Mouse (Mus musculus): ENCODE measurements around the gene Ccdc63. TPM values are rescaled to one million over a fixed set of nuclear protein-coding genes. Genes with fewer than 3 reads are reported as not detected.
A peak's percentile ranks its signal among the peaks of the same experiment; 100 is the strongest.

The Ccdc63 gene
- total RNA-seq, 1 experiment from 2014 or later = 0.48 TPM

GRCm38 (mm10) chr5:122063204-122063933, 77.3 kb downstream of the Ccdc63 start:
- no peak for ATAC-seq (replicated peaks; ENCODE audit: insufficient number of reproducible peaks, low FRiP score, low TSS enrichment, poor library complexity, severe bottlenecking)

- no peak for ATAC-seq (replicated peaks; ENCODE audit: insufficient number of reproducible peaks, low FRiP score, low TSS enrichment, poor library complexity, severe bottlenecking)
These were observed 78.1 kb downstream of the Ccdc63 start for GRCm38 (mm10) chr5:122062479-122062878.

- ATAC-seq (replicated peaks; ENCODE audit: insufficient number of reproducible peaks, low FRiP score, low TSS enrichment, poor library complexity, severe bottlenecking) = no peak
These were observed 79.8 kb downstream of the Ccdc63 start for GRCm38 (mm10) chr5:122060767-122061333.

- ATAC-seq (replicated peaks; ENCODE audit: insufficient number of reproducible peaks, low FRiP score, low TSS enrichment, poor library complexity, severe bottlenecking) = 0 out of 2 replicates have a peak, but pooled peaks have one; percentile 44
These were observed 81.3 kb downstream of the Ccdc63 start for GRCm38 (mm10) chr5:122059060-122060017.

Other genes starting within 250 kb of the Ccdc63 start
- gene Cux2, start 90.7 kb downstream of the Ccdc63 start, total RNA-seq (2017) = not detected in 3 replicates
- not detected in 3 replicates for gene Myl2, start 39.9 kb downstream of the Ccdc63 start, total RNA-seq (2017)
- gene Ppp1cc, start 17.5 kb upstream of the Ccdc63 start, total RNA-seq (2017) = 150 to 191 TPM (median 177 TPM) in 3 replicates
- 25.7 to 39.4 TPM (median 30.3 TPM) in 3 replicates for gene Hvcn1, start 66.0 kb upstream of the Ccdc63 start, total RNA-seq (2017)
- gene Tctn1, start 123.6 kb upstream of the Ccdc63 start, total RNA-seq (2017) = 1.1 to 4.4 TPM (median 2.0 TPM) in 3 replicates
- 33.3 to 37.2 TPM (median 36.9 TPM) in 3 replicates for gene Pptc7, start 143.5 kb upstream of the Ccdc63 start, total RNA-seq (2017)
- 3.9 to 8.9 TPM (median 7.4 TPM) in 3 replicates for gene Rad9b, start 213.4 kb upstream of the Ccdc63 start, total RNA-seq (2017)
- 63.4 to 67.5 TPM (median 67.5 TPM) in 3 replicates for gene Vps29, start 213.5 kb upstream of the Ccdc63 start, total RNA-seq (2017)
- gene Gpn3, start 231.1 kb upstream of the Ccdc63 start, total RNA-seq (2017) = 42.8 to 46.5 TPM (median 45.0 TPM) in 3 replicates
- 2.2 to 7.9 TPM (median 5.5 TPM) in 3 replicates for gene Fam216a, start 231.5 kb upstream of the Ccdc63 start, total RNA-seq (2017)